Mouse (Mus musculus): ENCODE measurements around the gene Usp2. TPM values are rescaled to one million over a fixed set of nuclear protein-coding genes. Genes with fewer than 3 reads are reported as not detected.

Gene Usp2
- polyA plus RNA-seq, 1 experiment from 2014 or later: 10.8 TPM

GRCm38 (mm10) chr9:44048541-44049380 lies 18.1 kb upstream of the Usp2 start:
- Histone ChIP-seq H3K36me3 (no peaks in the 10 kb centered on the region), H3K27me3 (replicated peaks) (peaks cover 16% of the 10 kb centered on the region), H3K9ac (no peak overlapping the region), H3K4me3 (replicated peaks) (no peak overlapping the region), H3K4me2 (replicated peaks) (no peak overlapping the region), H3K9me3 (no peaks in the 10 kb centered on the region), H3K4me1 (replicated peaks) (peaks cover 2% of the 10 kb centered on the region), H3K27ac (no peak overlapping the region)
- 61% methylated on average over 15 of the region's 15 CpGs for WGBS
- ATAC-seq: no peak

DNA sequence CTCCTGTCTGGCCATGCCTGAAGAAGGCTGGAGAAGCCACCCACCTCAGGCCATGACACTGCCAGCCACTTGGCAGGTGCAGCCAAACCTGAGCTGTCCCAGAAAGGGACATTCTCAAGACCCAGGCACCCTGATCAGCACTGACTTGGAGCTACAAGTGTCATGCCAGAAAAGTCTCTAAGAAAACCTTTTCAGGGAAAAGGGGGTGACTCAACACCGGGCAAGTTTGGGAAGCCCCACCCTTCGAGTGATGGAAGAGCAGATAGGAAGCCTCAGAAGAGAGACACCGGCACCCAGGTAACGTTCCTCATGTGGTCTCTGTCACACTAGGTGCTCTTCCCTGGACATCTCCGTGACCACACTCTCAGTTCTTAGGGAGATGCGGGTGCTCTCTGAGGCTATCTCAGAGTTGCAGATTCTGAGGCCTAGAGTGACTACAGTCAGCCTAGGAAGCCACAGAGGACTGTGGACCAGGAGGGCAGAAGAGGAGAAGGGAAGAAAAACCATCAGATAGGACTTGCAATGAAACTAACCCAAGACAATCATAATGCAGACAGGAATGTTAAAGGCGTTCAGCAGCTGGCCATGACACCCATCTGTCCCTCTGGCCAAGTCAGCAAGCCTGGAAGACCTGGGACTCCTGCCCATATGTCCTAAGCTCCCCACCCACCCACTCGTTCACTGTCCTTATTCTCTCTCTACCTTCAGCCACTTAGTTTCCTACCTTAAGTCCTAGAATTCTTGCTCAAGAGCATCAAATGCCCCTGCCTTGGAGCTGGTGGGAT lies 17.2 kb upstream of the Usp2 start:
- H3K4me3 ChIP-seq (replicated peaks): no peak overlapping the region
- no peak overlapping the region for H3K4me2 ChIP-seq (replicated peaks)
- H3K9me3 ChIP-seq: no peaks in the 10 kb centered on the region
- no peaks in the 10 kb centered on the region for H3K36me3 ChIP-seq
- no peak overlapping the region for H3K27ac ChIP-seq
- ATAC-seq: no peak
- WGBS: 92% methylated on average over 8 of the region's 8 CpGs
- H3K9ac ChIP-seq: no peak overlapping the region
- peaks cover 8% of the 10 kb centered on the region for H3K27me3 ChIP-seq (replicated peaks)
- H3K4me1 ChIP-seq (replicated peaks): no peaks in the 10 kb centered on the region

DNA sequence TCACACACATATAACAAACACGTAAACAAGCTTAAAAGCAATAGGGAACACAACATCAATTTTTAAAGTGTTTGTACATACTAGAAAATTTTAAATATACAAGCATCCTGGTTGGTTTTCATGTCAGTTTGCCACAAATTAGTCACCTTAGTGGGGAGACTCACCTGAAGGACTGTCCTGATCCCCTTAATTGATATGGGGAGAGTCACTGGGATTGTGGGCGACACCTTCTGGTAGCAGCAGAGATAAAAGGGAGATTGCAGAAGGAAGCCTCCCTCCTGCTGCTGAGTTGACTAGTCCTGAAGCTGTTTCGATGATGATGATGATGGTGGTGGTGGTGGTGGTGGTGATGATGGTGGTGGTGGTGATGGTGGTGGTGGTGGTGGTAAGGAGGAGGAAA lies 14.0 kb upstream of the Usp2 start:
- Histone ChIP-seq H3K4me3 (replicated peaks) (no peak overlapping the region), H3K36me3 (no peaks in the 10 kb centered on the region), H3K4me1 (replicated peaks) (no peaks in the 10 kb centered on the region), H3K27me3 (replicated peaks) (no peaks in the 10 kb centered on the region), H3K9ac (no peak overlapping the region), H3K27ac (no peak overlapping the region), H3K4me2 (replicated peaks) (no peak overlapping the region), H3K9me3 (no peaks in the 10 kb centered on the region)
- 61% methylated on average over 3 of the region's 3 CpGs for WGBS
- no peak for ATAC-seq

GRCm38 (mm10) chr9:44053936-44054335 lies 12.9 kb upstream of the Usp2 start:
- ATAC-seq: no peak
- WGBS: 56% methylated on average over 1 of the region's 1 CpGs

DNA sequence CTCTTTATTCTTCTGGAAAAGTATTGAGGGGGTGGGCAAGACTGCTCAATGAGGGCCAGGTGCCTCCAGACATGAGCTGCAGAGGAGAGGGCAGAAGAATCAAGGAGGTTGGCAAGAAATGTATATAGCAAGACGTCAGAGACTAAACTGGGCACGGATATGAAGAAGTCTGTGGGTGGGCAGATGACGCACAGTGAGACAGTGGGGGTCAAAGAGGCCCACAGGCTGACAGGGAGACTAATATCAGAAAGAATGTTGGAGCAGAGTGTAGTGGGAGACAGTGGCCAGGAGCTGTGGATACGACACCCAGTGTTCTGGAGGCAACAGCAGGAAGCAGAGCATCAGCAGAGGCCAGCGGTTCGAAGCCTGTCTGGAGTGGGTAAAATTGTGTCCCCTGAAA lies 8.2 kb upstream of the Usp2 start:
- no peaks in the 10 kb centered on the region for H3K36me3 ChIP-seq
- ATAC-seq: no peak
- H3K27me3 ChIP-seq (replicated peaks): no peaks in the 10 kb centered on the region
- H3K4me1 ChIP-seq (replicated peaks): no peaks in the 10 kb centered on the region
- WGBS: 82% methylated on average over 6 of the region's 6 CpGs
- no peak overlapping the region for H3K9ac ChIP-seq
- H3K4me2 ChIP-seq (replicated peaks): no peak overlapping the region
- no peak overlapping the region for H3K4me3 ChIP-seq (replicated peaks)
- no peak overlapping the region for H3K27ac ChIP-seq
- H3K9me3 ChIP-seq: no peaks in the 10 kb centered on the region

More at GRCm38 (mm10) chr9:44053936-44054335, 12.9 kb upstream of the Usp2 start:
- no peaks in the 10 kb centered on the region for H3K4me1 ChIP-seq (replicated peaks)
- H3K4me2 ChIP-seq (replicated peaks): no peak overlapping the region
- no peak overlapping the region for H3K27ac ChIP-seq
- no peak overlapping the region for H3K9ac ChIP-seq
- H3K4me3 ChIP-seq (replicated peaks): no peak overlapping the region
- H3K36me3 ChIP-seq: no peaks in the 10 kb centered on the region
- H3K27me3 ChIP-seq (replicated peaks): no peaks in the 10 kb centered on the region
- H3K9me3 ChIP-seq: no peaks in the 10 kb centered on the region

GRCm38 (mm10) chr9:44065177-44065576 lies 1.6 kb upstream of the Usp2 start:
- Histone ChIP-seq H3K27me3 (replicated peaks) (no peaks in the 10 kb centered on the region), H3K9ac (no peak overlapping the region), H3K4me3 (replicated peaks) (no peak overlapping the region), H3K9me3 (no peaks in the 10 kb centered on the region), H3K27ac (no peak overlapping the region), H3K4me1 (replicated peaks) (peaks cover 5% of the 10 kb centered on the region; the same call in 1 of the 2 replicates), H3K4me2 (replicated peaks) (no peak overlapping the region), H3K36me3 (no peaks in the 10 kb centered on the region)
- WGBS: 36% methylated on average over 1 of the region's 1 CpGs
- ATAC-seq: no peak

GRCm38 (mm10) chr9:44067241-44067959 lies 579 bp downstream of the Usp2 start:
- Histone ChIP-seq H3K36me3 (no peaks in the 10 kb centered on the region), H3K4me3 (replicated peaks) (peak overlapping the region; percentile 48), H3K27ac (no peak overlapping the region), H3K27me3 (replicated peaks) (no peaks in the 10 kb centered on the region), H3K4me1 (replicated peaks) (peaks cover 22% of the 10 kb centered on the region), H3K9me3 (no peaks in the 10 kb centered on the region), H3K9ac (peak overlapping the region; percentile 39), H3K4me2 (replicated peaks) (peak overlapping the region; percentile 94)
- 7% methylated on average over 15 of the region's 15 CpGs for WGBS
- peak; percentile 57 for ATAC-seq

- WGBS: 85% methylated on average over 6 of the region's 6 CpGs
These were observed 1.1 kb downstream of the Usp2 start for GRCm38 (mm10) chr9:44067960-44068330.

DNA sequence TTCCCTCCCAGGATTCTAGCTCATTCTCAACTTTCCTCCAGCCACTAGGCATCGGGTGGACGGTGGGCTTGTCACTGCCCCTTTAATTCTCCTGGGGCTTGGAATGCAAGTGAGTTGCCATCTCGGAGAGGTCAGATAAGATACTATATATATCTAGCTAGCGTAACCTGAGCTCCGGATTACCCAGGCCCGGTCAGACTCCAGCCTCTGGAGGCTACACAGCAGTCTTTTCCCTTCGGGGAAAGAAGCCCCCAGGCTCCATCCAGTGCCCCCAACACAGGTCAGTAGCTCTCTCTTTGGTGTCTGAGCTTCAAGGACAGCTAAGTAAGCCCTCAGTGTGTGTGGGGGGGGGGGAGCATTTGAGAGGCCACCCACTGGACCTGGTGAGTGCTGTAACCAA lies 2.4 kb downstream of the Usp2 start:
- H3K27ac ChIP-seq: no peak overlapping the region
- H3K27me3 ChIP-seq (replicated peaks): no peaks in the 10 kb centered on the region
- no peak overlapping the region for H3K4me2 ChIP-seq (replicated peaks)
- no peak overlapping the region for H3K9ac ChIP-seq
- peaks cover 25% of the 10 kb centered on the region for H3K4me1 ChIP-seq (replicated peaks)
- 25% methylated on average over 7 of the region's 7 CpGs for WGBS
- H3K9me3 ChIP-seq: no peaks in the 10 kb centered on the region
- ATAC-seq: no peak
- H3K36me3 ChIP-seq: no peaks in the 10 kb centered on the region
- H3K4me3 ChIP-seq (replicated peaks): no peak overlapping the region

More at GRCm38 (mm10) chr9:44067960-44068330, 1.1 kb downstream of the Usp2 start:
- no peak overlapping the region for H3K4me3 ChIP-seq (replicated peaks)
- no peak overlapping the region for H3K9ac ChIP-seq
- no peaks in the 10 kb centered on the region for H3K36me3 ChIP-seq
- ATAC-seq: no peak
- no peaks in the 10 kb centered on the region for H3K9me3 ChIP-seq
- peak overlapping the region; percentile 94; the same call in 1 of the 2 replicates for H3K4me2 ChIP-seq (replicated peaks)
- H3K27ac ChIP-seq: no peak overlapping the region
- H3K27me3 ChIP-seq (replicated peaks): no peaks in the 10 kb centered on the region
- H3K4me1 ChIP-seq (replicated peaks): peaks cover 25% of the 10 kb centered on the region

GRCm38 (mm10) chr9:44070113-44070843 lies 3.5 kb downstream of the Usp2 start:
- peaks cover 25% of the 10 kb centered on the region for H3K4me1 ChIP-seq (replicated peaks)
- no peak overlapping the region for H3K4me2 ChIP-seq (replicated peaks)
- no peak overlapping the region for H3K9ac ChIP-seq
- H3K27ac ChIP-seq: no peak overlapping the region
- WGBS: 59% methylated on average over 14 of the region's 14 CpGs
- no peaks in the 10 kb centered on the region for H3K36me3 ChIP-seq
- ATAC-seq: no peak
- H3K9me3 ChIP-seq: no peaks in the 10 kb centered on the region
- H3K4me3 ChIP-seq (replicated peaks): no peak overlapping the region
- no peaks in the 10 kb centered on the region for H3K27me3 ChIP-seq (replicated peaks)

DNA sequence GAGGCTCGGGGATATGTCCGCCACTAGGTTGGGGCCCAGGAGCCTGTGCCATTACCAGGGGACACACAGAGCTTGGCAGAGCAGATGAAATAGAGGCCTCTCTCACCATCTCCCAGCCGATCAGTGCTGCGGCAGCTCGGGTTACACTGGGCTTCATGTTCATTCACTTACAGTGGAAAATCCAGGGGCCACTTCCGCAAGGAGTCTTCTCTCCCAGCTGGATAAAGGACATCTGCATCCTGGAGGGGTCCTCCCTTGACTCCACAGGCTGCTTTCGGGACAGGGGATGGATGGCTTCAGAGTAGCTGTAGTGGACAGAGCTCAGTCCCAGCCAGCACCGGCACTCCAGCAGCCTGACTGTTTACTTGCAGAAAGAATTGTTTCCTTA lies 4.0 kb downstream of the Usp2 start:
- H3K9ac ChIP-seq: no peak overlapping the region
- no peak overlapping the region for H3K27ac ChIP-seq
- no peaks in the 10 kb centered on the region for H3K36me3 ChIP-seq

More for the DNA sequence above, 4.0 kb downstream of the Usp2 start:
- Histone ChIP-seq H3K9me3 (no peaks in the 10 kb centered on the region), H3K27me3 (replicated peaks) (no peaks in the 10 kb centered on the region), H3K4me2 (replicated peaks) (no peak overlapping the region), H3K4me1 (replicated peaks) (peaks cover 25% of the 10 kb centered on the region), H3K4me3 (replicated peaks) (no peak overlapping the region)
- 34% methylated on average over 8 of the region's 8 CpGs for WGBS
- no peak for ATAC-seq
